Mouse (Mus musculus) brain, embryonic 14.5 days (tissue): Measurements from ENCODE around the gene Dlgap4.

Experiments
- CTCF ChIP-seq: fragments of 200-500 bp; IDR thresholded peaks from 2 replicates; pipeline ENCODE4 v1.5.1; 2012; ENCODE audit warnings: inconsistent platforms, mild to moderate bottlenecking, moderate library complexity, borderline replicate concordance; ENCODE audit not compliant: insufficient read depth, insufficient read length; ENCODE audit errors: extremely low read depth
- POLR2A ChIP-seq: fragments of 200-500 bp; IDR thresholded peaks from 2 replicates; pipeline ENCODE4 v1.6.1; 2012; ENCODE audit warnings: mild to moderate bottlenecking, inconsistent platforms, borderline replicate concordance; ENCODE audit not compliant: poor library complexity, insufficient read depth, insufficient read length, severe bottlenecking; ENCODE audit errors: extremely low read depth

GRCm38 (mm10) chr2:156664993-156665518, 51.6 kb downstream of the Dlgap4 start:
- TF ChIP-seq CTCF: no peak
- TF ChIP-seq POLR2A: no peak
